9 mouse cellular contexts compared by ENCODE assay signal in the genomic region with DNA sequence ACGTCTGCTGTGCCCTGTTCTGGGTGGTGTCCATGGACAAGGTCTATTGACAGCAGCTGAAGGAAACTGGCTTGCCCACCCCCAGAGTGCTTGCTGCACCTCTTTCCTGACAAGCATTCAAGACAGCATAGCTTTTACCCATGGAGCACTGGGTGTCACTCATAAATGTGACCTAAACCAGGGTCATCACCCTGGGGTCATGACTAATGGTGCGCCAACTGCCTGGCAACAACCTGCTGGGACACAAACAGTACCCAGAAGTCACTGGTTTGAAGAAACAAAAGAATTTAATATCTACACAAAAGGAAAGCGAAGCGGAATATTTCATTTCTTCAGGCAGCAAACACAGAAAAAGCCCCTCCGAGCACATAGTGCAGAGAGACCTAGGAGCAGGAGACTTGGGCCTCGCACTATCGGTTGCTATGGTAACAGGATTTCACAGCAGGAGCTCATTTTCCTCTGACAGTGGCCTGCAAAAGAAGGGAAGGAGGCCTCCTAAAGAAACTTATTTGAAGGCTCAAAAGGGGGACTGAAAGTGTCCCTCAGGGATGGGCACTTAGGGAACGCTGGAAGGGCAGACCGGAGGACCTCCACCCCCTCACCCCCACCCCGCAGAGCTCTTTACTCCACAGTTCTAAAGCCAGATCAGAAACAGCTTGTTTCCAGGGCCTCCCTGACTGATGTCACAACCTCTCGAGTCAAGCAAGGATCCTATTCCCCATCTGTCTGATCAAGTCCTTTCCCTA. TPM values are rescaled to one million over a fixed set of nuclear protein-coding genes. Genes with fewer than 3 reads are reported as not detected.
DNase-seq lines count a peak whose midpoint lies in the region.
"Had no signal": no experiment of that assay in that cellular context is flagged by ENCODE, and none has a peak within 500 bp of the region (broad histone marks: within the 10 kb centered on the region; RNA-seq: fewer than 3 reads in every experiment).

No protein-coding gene starts in this region.

- H3K9me3 ChIP-seq in forebrain, embryonic 10.5 days, result no peaks in the 10 kb centered on the region
- no peaks in the 10 kb centered on the region for H3K9me3 ChIP-seq in limb, embryonic 10.5 days (replicated peaks)

- WGBS in forebrain, embryonic 10.5 days, result 18% methylated on average over 11 of the region's 11 CpGs
- WGBS in limb, embryonic 10.5 days, result 27% methylated on average over 11 of the region's 11 CpGs

- peaks cover 59% of the 10 kb centered on the region for H3K4me1 ChIP-seq in forebrain, embryonic 10.5 days
- peaks cover 45% of the 10 kb centered on the region for H3K4me1 ChIP-seq in limb, embryonic 10.5 days

- DNase-seq in right cerebral cortex, adult 18-20 months, result peak; percentile 42
- no peak for DNase-seq in right cerebral cortex, postnatal 4 days
- peak; percentile 73 for DNase-seq in forebrain, embryonic 10.5 days (ENCODE audit: extremely low spot score, low spot score)
- DNase-seq in limb, embryonic 10.5 days (ENCODE audit: low spot score), result peak; percentile 56
- peak; percentile 80 for DNase-seq in retina, postnatal 1 day
- DNase-seq in thymus, adult 18-20 months, result no peak
- DNase-seq in heart, postnatal 36 days, result no peak
- DNase-seq: heart, postnatal 4 days had no signal

- peak overlapping the region; percentile 32 for H3K4me3 ChIP-seq in forebrain, embryonic 10.5 days
- H3K4me3 ChIP-seq in limb, embryonic 10.5 days, result no peak overlapping the region

- intact Hi-C loops in heart, postnatal 36 days (cut with DNase I), result no loop called here

- H3K36me3 ChIP-seq in forebrain, embryonic 10.5 days (replicated peaks), result no peaks in the 10 kb centered on the region
- no peaks in the 10 kb centered on the region for H3K36me3 ChIP-seq in limb, embryonic 10.5 days

- peaks cover 55% of the 10 kb centered on the region for H3K27me3 ChIP-seq in forebrain, embryonic 10.5 days (ENCODE audit: poor library complexity, severe bottlenecking)
- H3K27me3 ChIP-seq in limb, embryonic 10.5 days (ENCODE audit: low read depth, poor library complexity, severe bottlenecking), result peaks cover 46% of the 10 kb centered on the region

- H3K27ac ChIP-seq in forebrain, embryonic 10.5 days, result peak overlapping the region; percentile 89
- H3K27ac ChIP-seq in limb, embryonic 10.5 days, result peak overlapping the region; percentile 27; the same call in 1 of the 2 replicates

RNA-seq across cellular contexts. Expression of gene Rph3al, which starts 25.7 kb away (rescaled TPM):
- 2.1 and 2.9 TPM in 2 replicates for polyA plus RNA-seq in forebrain, embryonic 10.5 days (2016; fragmentation: Nextera tagmentation; extraction: Ambion mirVana)
- 1.2 and 2.4 TPM in 2 replicates for polyA plus RNA-seq in limb, embryonic 10.5 days (2016; fragmentation: Nextera tagmentation; extraction: Ambion mirVana)
- 10 to 100 TPM in 1 of 2 experiments, 1 to 10 TPM in 1; 8.9 to 12.8 TPM for total RNA-seq in heart, postnatal 36 days (2021)

RNA-seq across cellular contexts. Expression of gene 1700016K19Rik, which starts 35.8 kb away (rescaled TPM):
- polyA plus RNA-seq in forebrain, embryonic 10.5 days (2016; fragmentation: Nextera tagmentation; extraction: Ambion mirVana), result 0.23 and 0.62 TPM in 2 replicates
- 0.36 TPM in 1 of 2 replicates, not detected in the other for polyA plus RNA-seq in limb, embryonic 10.5 days (2016; fragmentation: Nextera tagmentation; extraction: Ambion mirVana)
- not detected for total RNA-seq in heart, postnatal 36 days (2021)
- total RNA-seq: common myeloid progenitor, adult 5-6 weeks; heart, postnatal 4 days had no signal

Comparison
In these comparisons a context has a peak if more than half of its experiments do, and no peak if none do; other contexts are left out.
1. DNase-seq: peak in right cerebral cortex, adult 18-20 months (single experiment), forebrain, embryonic 10.5 days (single experiment), limb, embryonic 10.5 days (single experiment) and retina, postnatal 1 day (single experiment); none in right cerebral cortex, postnatal 4 days (single experiment), thymus, adult 18-20 months (0 of 2) and heart, postnatal 36 days (0 of 2).